Mouse (Mus musculus): ENCODE results near the gene Etv2. TPM values are rescaled to one million over a fixed set of nuclear protein-coding genes. Genes with fewer than 3 reads are reported as not detected.

Etv2 gene
- polyA plus RNA-seq, 1 experiment: not detected

- no peak for TF ChIP-seq CTCF (IDR thresholded peaks at IDR 0.05; ENCODE audit: insufficient read depth, low read length)
- TF ChIP-seq POLR2A (IDR thresholded peaks at IDR 0.05; ENCODE audit: borderline replicate concordance, extremely low read depth, low read depth, low read length): peak; percentile 44; the same call in 1 of the 2 replicates
- H3K4me1 ChIP-seq (ENCODE audit: control insufficient read depth, insufficient read depth, low read length): 0 out of 2 replicates have a peak, but pooled peaks cover 4% of the 10 kb centered on the region
- H3K4me3 ChIP-seq (replicated peaks; ENCODE audit: extremely low read depth, low read depth, low read length): no peak overlapping the region
- peak; percentile 81 for DNase-seq
- 20% methylated on average over 3 of the region's 3 CpGs for WGBS
Measured at GRCm38 (mm10) chr7:30602583-30602982, 33.1 kb downstream of the Etv2 start.

GRCm38 (mm10) chr7:30600651-30601050 lies 35.0 kb downstream of the Etv2 start:
- peak; percentile 75 for DNase-seq
- H3K4me3 ChIP-seq (replicated peaks; ENCODE audit: extremely low read depth, low read depth, low read length): no peak overlapping the region
- TF ChIP-seq CTCF (IDR thresholded peaks at IDR 0.05; ENCODE audit: insufficient read depth, low read length) (no peak), POLR2A (IDR thresholded peaks at IDR 0.05; ENCODE audit: borderline replicate concordance, extremely low read depth, low read depth, low read length) (no peak)
- WGBS: 61% methylated on average over 7 of the region's 7 CpGs
- 0 out of 2 replicates have a peak, but pooled peaks cover 4% of the 10 kb centered on the region for H3K4me1 ChIP-seq (ENCODE audit: control insufficient read depth, insufficient read depth, low read length)

GRCm38 (mm10) chr7:30599933-30600353 lies 35.7 kb downstream of the Etv2 start:
- H3K4me3 ChIP-seq (replicated peaks; ENCODE audit: extremely low read depth, low read depth, low read length): no peak overlapping the region
- peak; percentile 96 for DNase-seq
- 0 out of 2 replicates have a peak, but pooled peaks cover 4% of the 10 kb centered on the region for H3K4me1 ChIP-seq (ENCODE audit: control insufficient read depth, insufficient read depth, low read length)
- under 1% methylated on average over 16 of the region's 16 CpGs for WGBS
- TF ChIP-seq CTCF (IDR thresholded peaks at IDR 0.05; ENCODE audit: insufficient read depth, low read length) (no peak), POLR2A (IDR thresholded peaks at IDR 0.05; ENCODE audit: borderline replicate concordance, extremely low read depth, low read depth, low read length) (peak; percentile 42; the same call in 1 of the 2 replicates)

GRCm38 (mm10) chr7:30598786-30599185 lies 36.9 kb downstream of the Etv2 start, which contains the start of gene Zbtb32:
Gene Zbtb32, minus strand, starts transcription at chr7:30598909.
- WGBS: 87% methylated on average over 12 of the region's 12 CpGs
- Histone ChIP-seq H3K4me3 (replicated peaks; ENCODE audit: extremely low read depth, low read depth, low read length) (no peak within 1 kb of the TSS), H3K4me1 (ENCODE audit: control insufficient read depth, insufficient read depth, low read length) (0 out of 2 replicates have a peak, but pooled peaks cover 4% of the 10 kb centered on the region)
- no peak for DNase-seq
- TF ChIP-seq POLR2A (IDR thresholded peaks at IDR 0.05; ENCODE audit: borderline replicate concordance, extremely low read depth, low read depth, low read length) (no peak), CTCF (IDR thresholded peaks at IDR 0.05; ENCODE audit: insufficient read depth, low read length) (no peak)

- 55% methylated on average over 5 of the region's 5 CpGs for WGBS
- Histone ChIP-seq H3K4me3 (replicated peaks; ENCODE audit: extremely low read depth, low read depth, low read length) (no peak overlapping the region), H3K4me1 (ENCODE audit: control insufficient read depth, insufficient read depth, low read length) (peaks cover 7% of the 10 kb centered on the region)
- no peak for TF ChIP-seq POLR2A (IDR thresholded peaks at IDR 0.05; ENCODE audit: borderline replicate concordance, extremely low read depth, low read depth, low read length)
- no peak for TF ChIP-seq CTCF (IDR thresholded peaks at IDR 0.05; ENCODE audit: insufficient read depth, low read length)
- no peak for DNase-seq
Measured at GRCm38 (mm10) chr7:30596811-30597210, 38.8 kb downstream of the Etv2 start.

GRCm38 (mm10) chr7:30596093-30596492 lies 39.6 kb downstream of the Etv2 start:
- 56% methylated on average over 5 of the region's 5 CpGs for WGBS
- Histone ChIP-seq H3K4me1 (ENCODE audit: control insufficient read depth, insufficient read depth, low read length) (peaks cover 7% of the 10 kb centered on the region), H3K4me3 (replicated peaks; ENCODE audit: extremely low read depth, low read depth, low read length) (no peak overlapping the region)
- TF ChIP-seq POLR2A (IDR thresholded peaks at IDR 0.05; ENCODE audit: borderline replicate concordance, extremely low read depth, low read depth, low read length): no peak
- TF ChIP-seq CTCF (IDR thresholded peaks at IDR 0.05; ENCODE audit: insufficient read depth, low read length): no peak
- no peak for DNase-seq

GRCm38 (mm10) chr7:30594510-30595024 lies 41.1 kb downstream of the Etv2 start:
- TF ChIP-seq CTCF (IDR thresholded peaks at IDR 0.05; ENCODE audit: insufficient read depth, low read length) (no peak), POLR2A (IDR thresholded peaks at IDR 0.05; ENCODE audit: borderline replicate concordance, extremely low read depth, low read depth, low read length) (no peak)
- 57% methylated on average over 4 of the region's 4 CpGs for WGBS
- DNase-seq: no peak
- Histone ChIP-seq H3K4me1 (ENCODE audit: control insufficient read depth, insufficient read depth, low read length) (peaks cover 8% of the 10 kb centered on the region), H3K4me3 (replicated peaks; ENCODE audit: extremely low read depth, low read depth, low read length) (no peak overlapping the region)

- Histone ChIP-seq H3K4me1 (ENCODE audit: control insufficient read depth, insufficient read depth, low read length) (peaks cover 8% of the 10 kb centered on the region), H3K4me3 (replicated peaks; ENCODE audit: extremely low read depth, low read depth, low read length) (no peak overlapping the region)
- 62% methylated on average over 10 of the region's 10 CpGs for WGBS
- no peak for DNase-seq
- TF ChIP-seq POLR2A (IDR thresholded peaks at IDR 0.05; ENCODE audit: borderline replicate concordance, extremely low read depth, low read depth, low read length) (no peak), CTCF (IDR thresholded peaks at IDR 0.05; ENCODE audit: insufficient read depth, low read length) (no peak)
Measured at GRCm38 (mm10) chr7:30593579-30594509, 41.8 kb downstream of the Etv2 start.

GRCm38 (mm10) chr7:30592772-30593423 lies 42.8 kb downstream of the Etv2 start:
- Histone ChIP-seq H3K4me3 (replicated peaks; ENCODE audit: extremely low read depth, low read depth, low read length) (no peak overlapping the region), H3K4me1 (ENCODE audit: control insufficient read depth, insufficient read depth, low read length) (peaks cover 8% of the 10 kb centered on the region)
- DNase-seq: no peak
- TF ChIP-seq CTCF (IDR thresholded peaks at IDR 0.05; ENCODE audit: insufficient read depth, low read length) (no peak), POLR2A (IDR thresholded peaks at IDR 0.05; ENCODE audit: borderline replicate concordance, extremely low read depth, low read depth, low read length) (no peak)
- 37% methylated on average over 5 of the region's 5 CpGs for WGBS

Measured in lung, adult 2 months (tissue).